Mouse (Mus musculus) frontal cortex, postnatal 10 days (tissue): Measurements from ENCODE around the gene Rer1.

Source experiments
- DNase-seq, 2 experiments: peaks; one replicate each; pipeline ENCODE4 v3.0.0; 2022; ENCODE audit warnings: low spot score in 2 of 2, mixed read lengths in 1 of 2

Rer1 gene

GRCm38 (mm10) chr4:155086108-155087024 is at the start of gene Rer1, which contains the start of gene Morn1:
Gene Rer1 (minus strand): TSS chr4:155086382.
Gene Morn1 (plus strand): TSS chr4:155086577.
- DNase-seq = peak; percentile 99 to 100

DNA sequence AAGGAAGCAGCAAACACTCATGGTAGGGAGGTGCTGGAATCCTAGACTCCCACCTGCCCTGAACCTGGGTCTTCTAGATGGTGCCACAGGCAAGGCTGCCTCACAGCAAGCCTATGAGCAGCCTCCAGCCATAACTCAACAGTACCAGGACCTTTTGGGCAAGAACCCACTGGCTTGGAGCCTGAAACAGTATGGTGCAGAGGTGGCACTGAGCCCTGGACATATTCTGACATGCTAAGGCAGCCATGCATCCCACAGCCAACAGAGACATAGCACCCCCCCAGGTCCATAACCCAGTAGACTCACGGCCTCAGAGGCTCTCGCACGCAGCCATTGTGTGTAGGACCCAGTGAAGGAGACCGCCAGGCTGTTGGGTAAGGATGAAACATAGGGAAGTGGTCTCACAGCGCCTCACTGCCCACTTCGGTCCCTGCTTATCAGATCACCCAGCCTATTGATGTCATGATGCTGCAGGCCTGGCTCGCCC is 48.5 kb upstream of the Rer1 start:
- DNase-seq = no peak

DNA sequence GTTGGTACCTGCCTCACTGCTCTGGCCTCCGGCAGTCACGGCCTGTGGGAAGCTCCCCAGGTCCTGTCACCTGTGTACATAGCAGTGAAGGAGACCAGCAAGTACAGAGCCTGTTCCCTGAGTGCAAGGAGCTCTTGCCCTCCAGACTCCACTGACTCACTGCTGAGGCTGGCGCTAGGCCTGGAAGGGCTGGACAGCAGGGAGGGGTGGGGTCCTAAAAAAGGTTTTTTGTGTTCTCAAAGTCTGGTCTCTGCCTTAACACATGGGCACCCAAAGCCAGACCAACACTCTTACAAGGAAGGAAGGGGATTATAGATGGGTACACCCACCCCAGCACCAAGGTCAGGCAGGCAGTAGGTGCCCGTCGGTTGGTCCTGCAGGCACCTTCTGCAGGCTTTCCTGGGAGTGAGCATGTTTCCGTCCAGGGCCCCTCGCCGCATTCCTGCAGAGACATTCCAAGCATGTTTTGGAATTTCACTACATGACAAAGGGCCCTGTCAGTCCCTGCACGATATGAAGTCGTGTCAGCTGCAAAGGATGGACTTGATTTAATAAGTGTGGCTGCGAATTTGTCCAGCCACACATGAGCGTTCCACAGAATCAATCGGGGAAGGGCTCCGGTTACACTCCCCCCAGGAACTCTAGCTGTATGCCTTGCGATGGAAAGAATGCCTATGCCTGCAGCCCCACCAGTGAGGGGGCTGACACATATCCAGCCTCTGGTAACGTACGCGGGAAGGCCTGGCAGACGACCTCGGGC is 47.7 kb upstream of the Rer1 start:
- DNase-seq = no peak

DNA sequence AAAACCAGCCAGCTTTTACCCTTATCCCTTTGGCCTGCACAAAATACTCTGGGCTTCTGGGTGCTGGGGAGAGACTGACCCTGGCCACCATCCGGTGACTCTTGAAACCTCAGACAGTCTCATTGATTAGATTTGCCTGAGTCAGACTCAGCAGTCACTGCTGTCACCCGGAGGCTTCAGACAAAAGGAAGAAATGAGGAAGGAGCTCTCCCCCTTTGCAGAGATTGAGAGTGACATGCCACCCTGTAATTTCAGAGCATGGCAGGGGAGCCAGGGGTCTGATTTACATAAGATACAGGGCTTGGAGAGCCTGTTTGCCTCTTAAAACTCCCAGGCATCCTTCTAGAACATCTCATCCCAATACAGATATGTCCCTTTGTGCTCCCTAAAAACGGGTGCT is 47.0 kb upstream of the Rer1 start:
- no peak for DNase-seq

GRCm38 (mm10) chr4:155130616-155131015 is 44.4 kb upstream of the Rer1 start:
- no peak for DNase-seq

DNA sequence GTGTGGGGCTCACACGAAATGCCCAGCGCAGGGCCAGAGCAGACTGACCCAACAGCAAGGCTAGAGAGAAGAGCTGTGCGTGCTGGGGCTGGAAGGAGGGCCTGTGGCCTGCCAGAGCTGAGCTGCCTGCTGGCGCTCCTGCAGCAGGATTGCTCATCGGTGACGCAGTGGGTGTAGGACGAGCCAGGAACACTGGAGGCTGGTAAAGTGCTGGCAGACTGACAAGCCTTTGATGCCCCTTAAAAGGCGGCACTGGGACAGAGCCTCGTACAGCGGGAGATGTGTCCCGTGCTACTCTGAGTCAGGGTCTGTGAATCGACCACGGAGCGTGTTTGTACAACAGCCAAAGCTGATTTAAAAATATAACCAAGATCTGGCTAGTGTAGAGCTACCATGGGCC is 43.8 kb upstream of the Rer1 start:
- peak; percentile 78 to 83 for DNase-seq

- no peak for DNase-seq
Measured at GRCm38 (mm10) chr4:155129132-155129917, 43.1 kb upstream of the Rer1 start.

GRCm38 (mm10) chr4:155128411-155128810 is 42.2 kb upstream of the Rer1 start:
- DNase-seq = no peak

DNA sequence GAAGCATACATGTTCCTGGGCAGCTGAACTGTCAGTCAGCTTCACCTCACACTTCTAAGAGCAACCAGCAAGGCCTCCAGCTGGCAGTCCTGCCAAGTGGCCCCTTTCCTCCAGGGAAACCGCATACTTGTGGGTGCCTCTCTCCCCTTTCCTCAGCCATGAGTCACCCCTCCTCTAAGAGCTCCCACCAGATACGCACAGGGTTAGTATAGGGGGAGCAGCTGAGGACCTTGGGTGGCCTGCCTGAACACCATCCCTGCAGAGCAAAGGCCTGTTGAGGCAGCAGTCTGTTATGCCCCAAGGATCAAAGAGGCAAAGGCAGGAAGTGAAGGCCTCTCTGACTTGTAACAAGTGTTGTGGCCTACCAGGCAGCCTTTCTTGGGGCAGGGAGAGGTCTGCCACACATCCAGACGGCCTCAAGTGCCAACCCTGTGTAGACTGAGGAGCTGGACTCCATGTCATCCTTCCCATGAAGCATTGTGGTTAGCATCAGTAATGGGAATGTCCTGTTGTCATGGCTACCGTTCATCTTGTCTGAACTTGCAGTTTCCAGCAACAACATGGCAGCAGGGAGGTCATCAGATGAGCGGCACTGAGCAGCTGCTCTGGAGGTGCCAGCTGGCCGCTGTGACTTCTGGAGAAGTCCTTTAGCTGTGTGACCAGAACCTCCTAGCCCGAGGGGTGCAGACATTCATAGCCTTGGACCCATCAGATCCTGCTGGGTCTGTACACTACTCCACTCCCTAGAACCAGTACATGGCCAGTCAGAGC is 40.6 kb upstream of the Rer1 start:
- no peak for DNase-seq

DNA sequence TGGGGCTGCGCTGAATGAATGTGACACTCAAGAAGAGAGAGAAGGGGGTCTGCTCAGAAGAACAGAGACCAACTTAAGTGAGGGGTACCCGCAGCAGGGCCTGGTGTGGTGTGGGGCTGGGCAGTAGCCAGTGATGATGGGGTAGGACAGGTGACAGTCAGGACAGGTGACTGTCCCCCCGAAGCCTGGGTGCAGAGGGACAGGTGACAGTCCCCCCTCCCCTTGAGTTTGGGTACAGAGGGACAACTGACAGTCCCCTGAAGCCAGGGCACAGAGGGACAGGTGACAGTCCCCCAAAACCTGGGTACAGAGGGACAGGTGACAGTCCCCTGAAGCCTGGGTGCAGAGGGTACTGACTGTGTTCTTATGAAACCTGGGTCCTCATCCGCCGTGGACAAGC is 40.0 kb upstream of the Rer1 start:
- no peak for DNase-seq

DNA sequence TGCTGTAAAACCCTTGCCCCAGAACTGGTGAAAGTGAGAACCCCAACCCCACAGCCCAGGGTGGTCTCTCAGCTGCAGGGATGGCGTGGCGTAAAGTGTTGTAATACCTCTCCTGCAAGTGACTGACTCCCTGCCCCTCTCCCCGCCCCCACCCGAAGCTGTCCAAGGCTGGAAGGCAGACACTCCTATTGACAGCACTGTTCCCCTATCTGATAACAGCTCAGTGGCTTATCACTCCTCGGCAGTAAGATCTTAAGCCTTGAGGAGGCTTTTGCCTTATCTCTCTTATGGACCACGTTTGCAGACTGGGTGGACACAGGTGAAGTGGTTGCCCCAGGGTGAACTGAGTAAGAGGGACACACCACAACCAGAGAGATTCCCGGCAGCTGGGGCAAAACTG is 39.1 kb upstream of the Rer1 start:
- DNase-seq = no peak

DNA sequence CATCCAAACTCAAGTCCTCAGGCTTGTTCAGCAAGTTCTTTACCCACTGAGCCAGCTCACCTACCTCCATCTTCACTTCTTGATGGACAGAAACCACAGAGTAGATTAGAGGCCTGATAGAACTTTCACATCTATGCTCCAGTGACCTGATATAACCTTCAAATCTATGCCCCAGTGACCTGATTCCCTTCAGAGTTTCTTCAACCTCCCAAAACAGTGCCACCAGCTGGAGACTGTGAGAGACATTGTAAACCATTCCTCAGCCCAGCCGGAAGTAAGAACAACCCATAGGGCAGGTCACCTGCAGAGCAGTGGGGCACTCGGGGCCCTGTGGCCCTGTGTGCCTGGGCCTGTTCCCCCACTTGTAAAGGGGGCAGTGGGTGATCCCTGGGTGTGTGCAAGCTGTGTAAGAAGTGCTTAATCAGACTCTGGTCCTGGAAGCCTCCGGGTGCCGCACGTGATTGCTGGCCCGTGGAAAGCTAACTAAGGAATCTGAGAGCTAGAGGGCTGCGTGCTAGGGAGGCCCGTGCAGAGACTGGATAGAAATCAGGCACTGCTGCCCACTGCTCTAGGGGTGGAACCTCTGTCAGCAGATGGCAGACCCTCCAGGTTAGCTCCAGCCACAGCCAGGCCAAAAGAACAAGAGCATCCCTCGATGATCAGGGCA is 37.8 kb upstream of the Rer1 start:
- DNase-seq = no peak

- peak; percentile 92 to 96 for DNase-seq
Measured at GRCm38 (mm10) chr4:155122444-155123040, 36.4 kb upstream of the Rer1 start.

DNA sequence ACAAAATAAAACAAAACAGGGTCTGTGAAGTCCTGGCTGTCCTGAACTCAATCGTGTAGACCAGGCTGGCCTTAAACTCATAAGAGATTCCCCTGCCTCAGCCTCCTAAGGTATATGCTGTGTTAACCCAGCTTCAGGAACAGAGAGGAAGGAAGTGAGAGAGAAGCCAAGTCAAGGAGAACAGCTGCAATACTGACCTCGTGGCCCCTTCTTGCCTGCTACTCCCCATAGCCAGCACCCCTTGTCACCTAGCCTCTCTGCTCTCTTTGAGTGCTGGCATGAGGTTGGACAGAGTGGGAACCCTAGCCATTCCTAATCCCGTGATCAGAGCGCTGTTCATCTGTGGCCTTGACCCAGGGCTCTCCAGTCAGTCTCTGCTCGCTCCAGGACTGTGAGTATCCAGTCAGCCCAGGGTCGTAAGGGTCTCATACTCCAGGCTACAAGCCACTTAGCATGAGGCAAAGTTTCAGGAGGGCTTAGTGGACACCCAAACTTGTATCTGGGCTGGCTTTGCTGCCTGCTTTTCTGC is 35.8 kb upstream of the Rer1 start:
- DNase-seq = no peak

- no peak for DNase-seq
Measured at GRCm38 (mm10) chr4:155121222-155121621, 35.0 kb upstream of the Rer1 start.

GRCm38 (mm10) chr4:155120583-155120982 is 34.4 kb upstream of the Rer1 start:
- no peak for DNase-seq

GRCm38 (mm10) chr4:155120038-155120437 is 33.9 kb upstream of the Rer1 start:
- DNase-seq = no peak

GRCm38 (mm10) chr4:155118278-155118677 is 32.1 kb upstream of the Rer1 start:
- no peak for DNase-seq

GRCm38 (mm10) chr4:155117396-155117978 is 31.3 kb upstream of the Rer1 start:
- DNase-seq = no peak
